Mouse (Mus musculus) MEL (cell line): ENCODE data around the gene Myt1l. TPM values are rescaled to one million over a fixed set of nuclear protein-coding genes. Genes with fewer than 3 reads are reported as not detected.

Source experiments
- DNase-seq: peaks from one replicate; pipeline ENCODE4 v3.0.0; 2011; ENCODE audit warnings: low read depth, low spot score
- H3K27ac ChIP-seq: 2 replicates; pipeline ENCODE4 v1.5.1; 2012; ENCODE audit warnings: low read depth, mild to moderate bottlenecking, control low read depth, low read length, moderate library complexity; ENCODE audit not compliant: control insufficient read depth
- H3K27me3 ChIP-seq, 2 experiments: fragments of 150-350 bp in 1 of 2; sonication (generic) in 1 of 2; 2 replicates each; pipeline ENCODE4 v1.6.1; 2012; ENCODE audit warnings: low read length in 2 of 2, mild to moderate bottlenecking in 2 of 2, improper control_type of control experiment in 1 of 2, moderate library complexity in 1 of 2; ENCODE audit not compliant: insufficient read depth in 2 of 2, control insufficient read depth in 1 of 2
- H3K36me3 ChIP-seq, 2 experiments: 2 replicates each; pipeline ENCODE4 v1.6.1; 2012 to 2014; ENCODE audit warnings: low read length in 2 of 2, improper control_type of control experiment in 1 of 2, inconsistent platforms in 1 of 2, mild to moderate bottlenecking in 1 of 2; ENCODE audit not compliant: insufficient read depth in 2 of 2, control insufficient read depth in 1 of 2
- H3K4me1 ChIP-seq, 2 experiments: fragments of 150-350 bp in 1 of 2; sonication (generic) in 1 of 2; 2 replicates each; pipeline ENCODE4 v1.6.1; 2012; ENCODE audit warnings: low read length in 2 of 2, improper control_type of control experiment in 1 of 2, mild to moderate bottlenecking in 1 of 2; ENCODE audit not compliant: insufficient read depth in 2 of 2, control insufficient read depth in 1 of 2
- H3K4me3 ChIP-seq, 2 experiments: fragments of 150-350 bp in 1 of 2; sonication (generic) in 1 of 2; 2 replicates each; pipeline ENCODE4 v1.5.1; 2012; ENCODE audit warnings: low read depth in 2 of 2, low read length in 2 of 2, mild to moderate bottlenecking in 2 of 2, moderate library complexity in 2 of 2, control low read depth in 1 of 2, improper control_type of control experiment in 1 of 2; ENCODE audit not compliant: control insufficient read depth in 1 of 2, insufficient read depth in 1 of 2
- H3K79me2 ChIP-seq: 2 replicates; pipeline ENCODE4 v1.6.1; 2012; ENCODE audit warnings: mild to moderate bottlenecking, low read length, moderate library complexity; ENCODE audit not compliant: control insufficient read depth, poor library complexity, insufficient read depth
- H3K9ac ChIP-seq: 2 replicates; pipeline ENCODE4 v1.6.1; 2012; ENCODE audit warnings: low read depth, mild to moderate bottlenecking, control low read depth, low read length, moderate library complexity; ENCODE audit not compliant: control insufficient read depth, poor library complexity, severe bottlenecking
- H3K9me3 ChIP-seq: fragments of 150-350 bp; sonication (generic); replicated peaks from 2 replicates; pipeline ENCODE4 v1.6.1; 2012; ENCODE audit warnings: mild to moderate bottlenecking, low read length, improper control_type of control experiment, moderate library complexity; ENCODE audit not compliant: insufficient read depth
- E2F4 ChIP-seq: IDR thresholded peaks from 2 replicates; pipeline ENCODE4 v1.6.1; 2011; ENCODE audit warnings: low read depth, low read length, improper control_type of control experiment, borderline replicate concordance
- ELF1 ChIP-seq: IDR thresholded peaks from 2 replicates; pipeline ENCODE4 v1.6.1; 2014; ENCODE audit warnings: low read depth, mild to moderate bottlenecking, inconsistent platforms, low read length, improper control_type of control experiment, moderate library complexity
- EP300 ChIP-seq, 2 experiments: IDR thresholded peaks; 2 replicates each; pipeline ENCODE4 v1.6.1; 2011; ENCODE audit warnings: improper control_type of control experiment in 2 of 2, low read length in 2 of 2, low read depth in 1 of 2, mild to moderate bottlenecking in 1 of 2
- ETS1 ChIP-seq: IDR thresholded peaks from 2 replicates; pipeline ENCODE4 v1.6.1; 2012; ENCODE audit warnings: low read depth, mild to moderate bottlenecking, inconsistent platforms, low read length, improper control_type of control experiment, moderate library complexity
- HCFC1 ChIP-seq: IDR thresholded peaks from 2 replicates; pipeline ENCODE4 v1.6.1; 2012; ENCODE audit warnings: low read depth, mild to moderate bottlenecking, inconsistent platforms, low read length, improper control_type of control experiment, moderate library complexity
- KAT2A ChIP-seq: conservative IDR thresholded peaks from 2 replicates; pipeline ENCODE4 v1.6.1; 2012; ENCODE audit warnings: low read depth, low read length, improper control_type of control experiment, inconsistent platforms
- MAFK ChIP-seq: IDR thresholded peaks from 2 replicates; pipeline ENCODE4 v1.6.1; 2011; ENCODE audit warnings: low read depth, mild to moderate bottlenecking, low read length, improper control_type of control experiment, borderline replicate concordance
- MAX ChIP-seq: IDR thresholded peaks from 2 replicates; pipeline ENCODE4 v1.6.1; 2011; ENCODE audit warnings: low read length, improper control_type of control experiment
- MYB ChIP-seq: IDR thresholded peaks from 2 replicates; pipeline ENCODE4 v1.6.1; 2011; ENCODE audit warnings: mild to moderate bottlenecking, low read depth, low read length, improper control_type of control experiment
- MYC ChIP-seq: IDR thresholded peaks from 2 replicates; pipeline ENCODE4 v1.6.1; 2011; ENCODE audit warnings: low read depth, mild to moderate bottlenecking, low read length, improper control_type of control experiment, moderate library complexity
- NELFE ChIP-seq: IDR thresholded peaks from 2 replicates; pipeline ENCODE4 v1.6.1; 2011; ENCODE audit warnings: low read depth, low read length, improper control_type of control experiment
- NRF1 ChIP-seq: IDR thresholded peaks from 2 replicates; pipeline ENCODE4 v1.6.1; 2014; ENCODE audit warnings: low read depth, mild to moderate bottlenecking, inconsistent platforms, low read length, improper control_type of control experiment, moderate library complexity; ENCODE audit not compliant: poor library complexity, insufficient read depth, severe bottlenecking
- POLR2AphosphoS2 ChIP-seq: IDR thresholded peaks from 2 replicates; pipeline ENCODE4 v1.6.1; 2011; ENCODE audit warnings: low read length, improper control_type of control experiment
- SMC3 ChIP-seq: IDR thresholded peaks from 2 replicates; pipeline ENCODE4 v1.6.1; 2011; ENCODE audit warnings: low read depth, low read length, improper control_type of control experiment
- TAL1 ChIP-seq: IDR thresholded peaks from 2 replicates; pipeline ENCODE4 v1.6.1; 2012; ENCODE audit warnings: mild to moderate bottlenecking, inconsistent platforms, low read length, moderate library complexity, mixed read lengths
- TCF12 ChIP-seq: IDR thresholded peaks from 2 replicates; pipeline ENCODE4 v1.6.1; 2014; ENCODE audit warnings: low read depth, mild to moderate bottlenecking, inconsistent platforms, low read length, improper control_type of control experiment, moderate library complexity
- UBTF ChIP-seq: IDR thresholded peaks from 2 replicates; pipeline ENCODE4 v1.6.1; 2012; ENCODE audit warnings: low read depth, mild to moderate bottlenecking, inconsistent platforms, low read length, improper control_type of control experiment, moderate library complexity, borderline replicate concordance; ENCODE audit not compliant: insufficient read depth
- USF2 ChIP-seq, 2 experiments: IDR thresholded peaks; 2 replicates each; pipeline ENCODE4 v1.6.1; 2011 to 2012; ENCODE audit warnings: improper control_type of control experiment in 2 of 2, low read length in 2 of 2, borderline replicate concordance in 1 of 2, inconsistent platforms in 1 of 2, low read depth in 1 of 2, mild to moderate bottlenecking in 1 of 2; ENCODE audit not compliant: insufficient read depth in 1 of 2
- ZC3H11A ChIP-seq: IDR thresholded peaks from 2 replicates; pipeline ENCODE4 v1.6.1; 2012; ENCODE audit warnings: low read depth, mild to moderate bottlenecking, inconsistent platforms, low read length, improper control_type of control experiment
- ZNF384 ChIP-seq: IDR thresholded peaks from 2 replicates; pipeline ENCODE4 v1.6.1; 2012; ENCODE audit warnings: low read depth, mild to moderate bottlenecking, inconsistent platforms, low read length, improper control_type of control experiment
- polyA plus RNA-seq, 2 experiments: library from polyadenylated mRNA; stranded (reverse) in 1 of 2; unstranded in 1 of 2; fragments of >175 nt in 1 of 2; fragments of >200 nt in 1 of 2; gene quantifications; 2 replicates each; pipeline versions ENCODE4 v1.2.1 to v1.2.4; 2012; ENCODE audit warnings: low replicate concordance in 2 of 2, low read depth in 1 of 2; ENCODE audit not compliant: insufficient read length in 2 of 2, insufficient read depth in 1 of 2, missing spikeins in 1 of 2
- total RNA-seq: library from RNA; depleted of rRNA; stranded (reverse); fragments of 300-350 nt; gene quantifications from 2 replicates; pipeline ENCODE4 v1.2.3, GENCODE M21; 2012

The Myt1l gene
- total and polyA plus RNA-seq, 3 experiments: not detected

- Histone ChIP-seq H3K9ac (no peak overlapping the region), H3K4me1 (no peaks in the 10 kb centered on the region), H3K4me3 (no peak overlapping the region), H3K9me3 (no peaks in the 10 kb centered on the region), H3K27me3 (no peaks in the 10 kb centered on the region), H3K79me2 (no peaks in the 10 kb centered on the region), H3K27ac (no peak overlapping the region), H3K36me3 (no peaks in the 10 kb centered on the region)
- TF ChIP-seq HCFC1 (no peak), MAX (no peak), TCF12 (no peak), ZC3H11A (no peak), NRF1 (no peak), NELFE (no peak), MYC (no peak), USF2 (IDR thresholded peaks at IDR 0.05; ENCODE audit: borderline replicate concordance in 1 of 2, insufficient read depth in 1 of 2, low read depth in 1 of 2, low read length in 2 of 2) (no peak), ELF1 (no peak)
- no peak for DNase-seq
Observed at GRCm38 (mm10) chr12:29533071-29533876, 5.1 kb downstream of the Myt1l start.

- Histone ChIP-seq H3K9me3 (no peaks in the 10 kb centered on the region), H3K9ac (no peak overlapping the region), H3K79me2 (no peaks in the 10 kb centered on the region), H3K4me3 (no peak overlapping the region), H3K27ac (no peak overlapping the region), H3K4me1 (no peaks in the 10 kb centered on the region), H3K36me3 (no peaks in the 10 kb centered on the region), H3K27me3 (no peaks in the 10 kb centered on the region)
- DNase-seq: no peak
- TF ChIP-seq SMC3 (no peak), MAFK (no peak), E2F4 (no peak), MYC (no peak), TCF12 (no peak), ELF1 (no peak), MAX (no peak), MYB (no peak), KAT2A (no peak), ZNF384 (no peak), UBTF (no peak), EP300 (IDR thresholded peaks at IDR 0.05; ENCODE audit: low read depth in 1 of 2, low read length in 2 of 2) (no peak), ETS1 (no peak), POLR2AphosphoS2 (no peak), TAL1 (no peak), ZC3H11A (no peak)
- TF ChIP-seq, all 39 proteins: peak for 0
Observed at GRCm38 (mm10) chr12:29534326-29534725, 6.1 kb downstream of the Myt1l start.
